Mouse (Mus musculus): Measurements from ENCODE around the gene Hadha. TPM values are rescaled to one million over a fixed set of nuclear protein-coding genes. Genes with fewer than 3 reads are reported as not detected.

Hadha gene
- polyA plus RNA-seq (2015; fragmentation: Nextera tagmentation; extraction: Ambion mirVana): 107 and 110 TPM in 2 replicates

DNA sequence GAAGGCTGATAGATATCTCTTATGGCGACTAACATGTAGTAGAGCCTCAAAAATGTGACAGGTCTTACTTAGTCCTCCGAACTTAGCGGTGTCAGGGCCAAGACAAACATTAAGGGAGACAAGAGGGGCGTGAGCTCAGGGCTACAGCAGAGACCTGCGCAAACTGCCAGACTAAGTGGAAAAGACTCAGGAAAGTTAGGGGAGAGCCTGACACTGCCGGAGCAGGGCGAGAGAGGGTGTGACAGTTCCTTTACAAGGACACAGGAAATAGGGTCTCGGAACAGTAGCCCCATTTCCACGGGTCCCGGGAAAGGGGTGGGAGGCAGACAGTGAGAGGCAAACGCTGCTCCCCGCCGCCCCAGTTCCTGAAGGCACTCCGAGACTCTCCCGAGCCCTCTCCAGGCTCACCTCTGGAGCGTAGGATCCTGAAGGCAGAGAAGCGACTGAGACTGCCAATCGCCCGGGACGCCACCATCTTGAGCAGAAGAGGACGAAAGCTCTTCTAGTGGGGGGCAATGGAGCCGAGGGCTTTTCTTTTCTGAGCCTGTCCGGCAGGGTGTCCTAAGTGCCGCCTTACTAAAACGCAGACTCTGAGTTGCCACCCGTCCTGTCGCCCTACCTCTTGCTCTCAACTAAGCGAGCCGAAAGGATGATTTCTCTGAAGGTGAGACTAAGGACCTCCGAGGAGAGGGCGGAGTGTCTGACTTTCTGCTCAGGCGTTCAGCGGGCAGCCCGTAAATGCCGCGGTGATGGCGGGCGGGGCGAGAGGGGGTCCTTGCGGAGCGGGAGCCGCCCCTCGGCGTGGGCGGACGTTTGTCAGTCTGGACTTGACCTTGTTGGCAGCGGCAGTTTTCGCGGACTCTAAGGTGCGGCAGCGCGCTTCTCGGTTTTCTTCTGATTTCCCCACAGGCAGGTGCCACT lies at the start of gene Hadha, which contains the start of gene Hadhb:
TSS of gene Hadha (minus strand) at position 689 of the 921 bp plus-strand sequence.
TSS of gene Hadhb (plus strand) at position 775 of the 921 bp plus-strand sequence.
- no peaks in the 10 kb centered on the region for H3K27me3 ChIP-seq (replicated peaks; ENCODE audit: insufficient read depth, low read length)
- H3K36me3 ChIP-seq (ENCODE audit: insufficient read depth, low read length): no peaks in the 10 kb centered on the region
- H3K4me1 ChIP-seq (ENCODE audit: insufficient read depth, low read depth, low read length): peaks cover 5% of the 10 kb centered on the region; the same call in 1 of the 2 replicates
- H3K27ac ChIP-seq (ENCODE audit: low read length): peak within 1 kb of the TSS; percentile 95
- WGBS: under 1% methylated on average over 53 of the region's 53 CpGs
- DNase-seq (ENCODE audit: low spot score) (peak; percentile 96), ATAC-seq (peak; percentile 95)
- no peaks in the 10 kb centered on the region for H3K9me3 ChIP-seq (ENCODE audit: low read length)
- peak within 1 kb of the TSS; percentile 62 for H3K4me2 ChIP-seq (replicated peaks; ENCODE audit: low read depth, low read length)
- peak within 1 kb of the TSS; percentile 84 for H3K4me3 ChIP-seq (ENCODE audit: low read depth, low read length)
- H3K9ac ChIP-seq (replicated peaks; ENCODE audit: low read depth): peak within 1 kb of the TSS; percentile 76
- TF ChIP-seq EP300 (IDR thresholded peaks at IDR 0.05): peak; percentile 91
- peak; percentile 41 for TF ChIP-seq CTCF (IDR thresholded peaks at IDR 0.05)

DNA sequence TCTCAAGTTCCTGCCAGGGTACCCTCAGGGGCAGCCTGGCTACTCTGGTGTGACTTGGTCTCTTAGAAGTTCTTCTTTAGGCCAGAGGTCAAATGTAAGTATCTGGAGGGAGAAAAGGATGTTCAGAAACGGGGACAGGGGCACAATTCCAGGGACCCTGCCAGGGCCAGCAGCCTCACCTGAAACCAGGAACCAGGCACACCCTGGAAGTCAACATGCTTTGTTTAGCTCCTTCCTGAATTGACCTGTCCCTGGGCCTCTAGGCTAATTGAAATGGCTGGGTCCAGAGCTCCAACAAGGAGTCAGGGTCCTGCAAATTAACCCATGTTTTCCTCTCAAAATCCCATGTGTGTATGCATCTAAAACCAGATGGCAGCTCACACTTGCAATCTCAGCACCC lies 49.5 kb upstream of the Hadha start:
- no peak for DNase-seq (ENCODE audit: low spot score)
- no peaks in the 10 kb centered on the region for H3K27me3 ChIP-seq (replicated peaks; ENCODE audit: insufficient read depth, low read length)
- H3K4me1 ChIP-seq (ENCODE audit: insufficient read depth, low read depth, low read length): no peaks in the 10 kb centered on the region
- H3K4me2 ChIP-seq (replicated peaks; ENCODE audit: low read depth, low read length): no peak overlapping the region
- no peak overlapping the region for H3K4me3 ChIP-seq (ENCODE audit: low read depth, low read length)
- WGBS: 56% methylated on average over 1 of the region's 1 CpGs
- H3K27ac ChIP-seq (ENCODE audit: low read length): no peak overlapping the region
- no peaks in the 10 kb centered on the region for H3K9me3 ChIP-seq (ENCODE audit: low read length)
- H3K36me3 ChIP-seq (ENCODE audit: insufficient read depth, low read length): no peaks in the 10 kb centered on the region
- TF ChIP-seq CTCF (IDR thresholded peaks at IDR 0.05) (no peak), EP300 (IDR thresholded peaks at IDR 0.05) (no peak)
- no peak overlapping the region for H3K9ac ChIP-seq (replicated peaks; ENCODE audit: low read depth)
- ATAC-seq: no peak

DNA sequence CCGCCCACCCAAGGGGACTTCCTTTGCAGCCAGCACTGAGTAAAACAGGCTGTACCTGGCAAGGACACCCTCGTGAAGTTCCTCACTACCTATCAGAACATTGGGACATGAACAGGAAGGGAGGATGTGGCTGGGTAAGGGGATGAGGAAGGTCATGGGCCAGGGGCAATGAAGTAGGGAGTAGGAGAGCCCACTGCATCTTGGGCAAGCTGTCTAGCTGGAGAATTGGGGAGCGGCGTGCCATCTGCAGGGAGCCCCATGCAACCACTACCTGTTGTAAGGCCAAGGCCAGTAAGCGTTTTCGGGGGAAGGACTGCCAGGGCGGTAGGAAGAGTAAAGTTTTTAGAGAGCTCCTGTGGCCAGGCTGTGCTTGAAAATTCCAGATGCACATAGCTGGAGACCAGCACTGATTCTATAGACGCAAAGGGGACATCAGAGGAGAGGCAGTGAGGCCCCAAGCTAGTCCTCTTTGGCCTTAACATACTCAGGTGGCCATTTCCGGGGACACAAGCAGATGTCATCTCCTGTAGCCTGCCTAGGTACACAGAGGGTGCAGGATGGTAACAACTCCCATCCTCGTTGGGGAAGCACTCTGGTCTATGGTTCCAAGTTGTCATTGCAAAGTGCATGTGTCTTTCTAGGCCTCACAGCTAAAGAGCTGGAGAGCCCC lies 48.4 kb upstream of the Hadha start:
- Histone ChIP-seq H3K27ac (ENCODE audit: low read length) (no peak overlapping the region), H3K27me3 (replicated peaks; ENCODE audit: insufficient read depth, low read length) (no peaks in the 10 kb centered on the region), H3K9ac (replicated peaks; ENCODE audit: low read depth) (no peak overlapping the region), H3K4me2 (replicated peaks; ENCODE audit: low read depth, low read length) (no peak overlapping the region), H3K4me1 (ENCODE audit: insufficient read depth, low read depth, low read length) (no peaks in the 10 kb centered on the region), H3K9me3 (ENCODE audit: low read length) (no peaks in the 10 kb centered on the region), H3K36me3 (ENCODE audit: insufficient read depth, low read length) (no peaks in the 10 kb centered on the region), H3K4me3 (ENCODE audit: low read depth, low read length) (no peak overlapping the region)
- ATAC-seq (no peak), DNase-seq (ENCODE audit: low spot score) (no peak)
- WGBS: 72% methylated on average over 10 of the region's 10 CpGs
- TF ChIP-seq EP300 (IDR thresholded peaks at IDR 0.05) (no peak), CTCF (IDR thresholded peaks at IDR 0.05) (no peak)

DNA sequence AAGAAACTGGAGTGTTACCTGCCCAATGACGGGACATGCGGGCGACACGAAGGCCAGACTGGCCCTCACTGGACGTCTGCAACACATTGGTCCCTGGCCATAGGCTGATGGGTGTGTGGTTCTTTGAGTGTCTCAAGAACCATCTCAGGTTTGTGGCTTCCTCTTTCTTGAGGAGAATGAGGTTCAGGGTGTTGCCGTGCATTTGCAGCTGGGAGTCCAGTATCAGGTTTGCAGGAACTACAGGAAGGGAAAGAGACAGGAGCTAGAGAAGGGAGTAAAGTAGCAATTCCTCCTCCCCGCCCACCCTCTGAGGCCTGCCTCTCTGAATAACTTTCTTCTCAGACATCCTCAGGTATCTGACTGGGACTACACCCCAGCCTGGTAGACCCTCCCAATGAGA lies 47.3 kb upstream of the Hadha start:
- Histone ChIP-seq H3K4me2 (replicated peaks; ENCODE audit: low read depth, low read length) (no peak overlapping the region), H3K27me3 (replicated peaks; ENCODE audit: insufficient read depth, low read length) (no peaks in the 10 kb centered on the region), H3K9ac (replicated peaks; ENCODE audit: low read depth) (no peak overlapping the region), H3K27ac (ENCODE audit: low read length) (no peak overlapping the region), H3K9me3 (ENCODE audit: low read length) (no peaks in the 10 kb centered on the region), H3K4me3 (ENCODE audit: low read depth, low read length) (no peak overlapping the region), H3K4me1 (ENCODE audit: insufficient read depth, low read depth, low read length) (no peaks in the 10 kb centered on the region), H3K36me3 (ENCODE audit: insufficient read depth, low read length) (no peaks in the 10 kb centered on the region)
- WGBS: 82% methylated on average over 7 of the region's 7 CpGs
- ATAC-seq (no peak), DNase-seq (ENCODE audit: low spot score) (no peak)
- TF ChIP-seq EP300 (IDR thresholded peaks at IDR 0.05) (no peak), CTCF (IDR thresholded peaks at IDR 0.05) (no peak)

DNA sequence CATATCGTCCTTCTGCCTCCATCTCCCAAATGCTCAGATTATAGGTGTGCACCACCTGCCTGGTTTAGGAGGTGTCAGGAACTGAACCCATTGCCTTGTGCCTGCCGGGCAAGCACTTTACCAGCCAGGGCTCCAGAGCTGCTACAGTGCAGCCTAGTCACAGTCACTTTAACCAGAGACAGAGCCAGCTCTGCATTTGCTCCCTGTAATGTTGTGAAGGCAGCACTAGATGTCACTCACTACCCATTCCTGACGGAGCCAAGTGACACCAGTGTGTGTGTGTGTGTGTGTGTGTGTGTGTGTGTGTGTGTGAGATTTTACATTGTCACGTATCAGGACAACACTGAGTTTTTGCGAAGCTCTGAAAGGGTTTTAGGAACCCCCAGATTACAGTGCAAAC lies 46.6 kb upstream of the Hadha start:
- TF ChIP-seq CTCF (IDR thresholded peaks at IDR 0.05): peak; percentile 89
- TF ChIP-seq EP300 (IDR thresholded peaks at IDR 0.05): no peak
- no peaks in the 10 kb centered on the region for H3K27me3 ChIP-seq (replicated peaks; ENCODE audit: insufficient read depth, low read length)
- DNase-seq (ENCODE audit: low spot score) (peak; percentile 72), ATAC-seq (peak; percentile 56)
- H3K4me2 ChIP-seq (replicated peaks; ENCODE audit: low read depth, low read length): no peak overlapping the region
- no peak overlapping the region for H3K9ac ChIP-seq (replicated peaks; ENCODE audit: low read depth)
- no peak overlapping the region for H3K4me3 ChIP-seq (ENCODE audit: low read depth, low read length)
- no peaks in the 10 kb centered on the region for H3K4me1 ChIP-seq (ENCODE audit: insufficient read depth, low read depth, low read length)
- H3K9me3 ChIP-seq (ENCODE audit: low read length): no peaks in the 10 kb centered on the region
- no peak overlapping the region for H3K27ac ChIP-seq (ENCODE audit: low read length)
- H3K36me3 ChIP-seq (ENCODE audit: insufficient read depth, low read length): no peaks in the 10 kb centered on the region
- 35% methylated on average over 5 of the region's 5 CpGs for WGBS

DNA sequence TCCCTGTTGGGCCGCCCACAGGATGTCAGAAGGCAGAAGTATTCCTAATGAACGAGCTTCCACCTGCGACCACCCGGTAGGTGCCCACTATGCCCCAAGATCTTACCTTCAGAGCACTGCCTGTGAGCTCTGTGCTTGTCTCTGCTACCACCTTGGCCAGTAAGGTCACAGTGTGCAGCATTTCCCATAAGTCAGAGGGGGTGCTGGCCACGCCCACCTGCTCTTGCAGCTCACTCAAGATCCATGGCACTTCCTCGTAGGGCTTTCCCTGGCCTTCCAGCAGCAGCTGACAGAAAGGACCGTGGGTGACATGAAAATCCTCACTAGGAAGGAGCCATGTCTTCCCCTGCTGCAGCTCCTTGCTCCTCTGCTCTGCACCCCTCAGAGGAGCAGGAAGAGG lies 43.3 kb upstream of the Hadha start:
- TF ChIP-seq CTCF (IDR thresholded peaks at IDR 0.05) (no peak), EP300 (IDR thresholded peaks at IDR 0.05) (no peak)
- Histone ChIP-seq H3K4me1 (ENCODE audit: insufficient read depth, low read depth, low read length) (no peaks in the 10 kb centered on the region), H3K27me3 (replicated peaks; ENCODE audit: insufficient read depth, low read length) (no peaks in the 10 kb centered on the region), H3K36me3 (ENCODE audit: insufficient read depth, low read length) (no peaks in the 10 kb centered on the region), H3K9me3 (ENCODE audit: low read length) (no peaks in the 10 kb centered on the region), H3K4me3 (ENCODE audit: low read depth, low read length) (no peak overlapping the region), H3K4me2 (replicated peaks; ENCODE audit: low read depth, low read length) (no peak overlapping the region), H3K27ac (ENCODE audit: low read length) (no peak overlapping the region), H3K9ac (replicated peaks; ENCODE audit: low read depth) (no peak overlapping the region)
- ATAC-seq: no peak
- 59% methylated on average over 7 of the region's 7 CpGs for WGBS
- peak; percentile 32 for DNase-seq (ENCODE audit: low spot score)

All from lung, postnatal 0 days (tissue).